Mouse (Mus musculus) thymus, postnatal 14 days (tissue): ENCODE measurements around the gene Snapc2.
A peak's percentile ranks its signal among the peaks of the same experiment; 100 is the strongest.

ENCODE experiments used
- DNase-seq: peaks from one replicate; pipeline ENCODE4 v3.0.0; 2021

Snapc2 gene

DNA sequence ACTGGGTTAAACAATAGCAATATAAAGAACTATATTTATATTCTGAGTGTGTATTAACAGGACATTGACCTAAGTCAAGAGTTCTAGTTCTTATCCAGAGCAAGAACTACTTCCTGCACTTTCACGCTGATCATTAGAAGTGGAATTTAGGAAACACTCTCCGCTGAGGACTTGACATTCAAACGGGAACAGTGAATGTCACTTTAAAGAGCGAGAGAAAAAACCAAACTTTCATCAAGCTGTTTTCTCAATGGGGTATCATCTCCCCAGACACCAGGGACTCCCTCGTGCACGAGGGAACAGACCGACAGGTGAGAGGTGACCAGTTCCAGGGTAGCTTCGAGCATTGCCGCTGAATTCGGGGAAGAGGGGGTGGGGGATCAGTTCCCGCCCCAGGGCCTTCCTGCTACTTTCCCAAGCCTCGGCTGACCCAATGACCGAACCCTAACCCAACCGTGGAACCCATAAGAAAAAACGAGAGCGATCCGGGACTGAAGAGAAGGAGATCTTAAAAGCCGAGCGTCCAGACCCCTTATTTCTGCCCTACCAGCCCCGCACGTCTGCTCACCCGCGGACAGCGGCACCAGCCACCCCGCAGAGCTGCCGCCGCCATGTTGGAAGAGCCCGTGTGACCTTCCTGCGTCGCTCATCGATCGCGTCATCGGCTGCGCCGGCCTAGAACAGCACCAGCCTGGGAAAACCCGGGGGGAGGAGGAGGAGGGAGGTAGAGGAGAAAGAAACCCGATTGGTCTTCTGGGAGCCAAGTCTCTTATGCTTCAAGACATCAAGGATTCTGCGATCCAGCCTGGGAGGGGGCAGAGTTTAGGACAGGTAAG lies 22.6 kb downstream of the Snapc2 start, which contains the start of gene Timm44:
Gene Timm44, minus strand, starts transcription at position 639 of the 836 bp plus-strand sequence.
- DNase-seq, result peak; percentile 95

- no peak for DNase-seq
Measured at GRCm38 (mm10) chr8:4276111-4276465, 23.2 kb downstream of the Snapc2 start.

GRCm38 (mm10) chr8:4292738-4293137 lies 39.9 kb downstream of the Snapc2 start:
- DNase-seq, result no peak

- DNase-seq, result no peak
Measured at GRCm38 (mm10) chr8:4297822-4298221, 44.9 kb downstream of the Snapc2 start.

DNA sequence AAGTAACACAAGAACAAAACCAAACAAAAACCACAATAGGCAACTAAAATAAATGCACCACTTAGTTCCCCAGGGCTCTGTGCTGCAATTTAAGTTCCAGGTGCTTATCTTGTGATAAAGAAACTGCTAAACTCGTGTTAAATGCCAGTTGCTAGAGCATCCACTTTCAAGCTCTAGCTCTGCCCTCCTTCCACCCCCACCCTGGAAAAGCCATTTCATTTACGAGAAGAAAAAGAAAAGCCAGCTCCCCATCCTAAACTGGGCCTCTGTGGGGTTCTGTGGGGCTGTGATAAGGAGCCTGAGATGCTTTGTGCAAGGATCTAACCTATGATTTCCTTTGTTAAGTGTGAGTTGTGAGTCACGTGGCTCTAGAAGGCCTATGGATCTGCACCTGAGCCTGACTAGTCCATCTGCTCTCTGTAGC lies 51.3 kb downstream of the Snapc2 start:
- no peak for DNase-seq
